Mouse (Mus musculus): Measurements from ENCODE around the gene Prep. TPM values are rescaled to one million over a fixed set of nuclear protein-coding genes. Genes with fewer than 3 reads are reported as not detected.

Prep gene
- total RNA-seq, 1 experiment from 2014 or later, result 27.3 TPM

DNA sequence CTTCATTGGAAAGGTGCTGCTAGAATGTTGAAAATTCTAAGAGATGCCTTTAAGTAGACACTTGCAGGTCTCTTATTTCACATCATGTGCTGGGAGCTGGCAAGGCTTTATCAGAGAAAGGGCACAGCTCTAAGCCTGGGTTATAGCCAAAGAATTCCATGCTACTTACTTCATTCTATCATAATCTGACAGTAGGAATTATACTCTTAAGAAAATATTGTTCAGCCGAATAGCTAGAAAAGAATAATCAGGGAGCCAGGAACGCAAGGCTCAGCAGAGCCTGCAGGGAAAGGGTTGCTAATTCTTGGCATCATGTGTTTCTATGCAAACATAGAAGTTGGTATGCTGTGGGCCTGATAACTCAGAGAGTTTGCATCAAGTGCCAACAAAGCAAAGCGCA, 114.3 kb downstream of the Prep start:
- DNase-seq, result no peak

DNA sequence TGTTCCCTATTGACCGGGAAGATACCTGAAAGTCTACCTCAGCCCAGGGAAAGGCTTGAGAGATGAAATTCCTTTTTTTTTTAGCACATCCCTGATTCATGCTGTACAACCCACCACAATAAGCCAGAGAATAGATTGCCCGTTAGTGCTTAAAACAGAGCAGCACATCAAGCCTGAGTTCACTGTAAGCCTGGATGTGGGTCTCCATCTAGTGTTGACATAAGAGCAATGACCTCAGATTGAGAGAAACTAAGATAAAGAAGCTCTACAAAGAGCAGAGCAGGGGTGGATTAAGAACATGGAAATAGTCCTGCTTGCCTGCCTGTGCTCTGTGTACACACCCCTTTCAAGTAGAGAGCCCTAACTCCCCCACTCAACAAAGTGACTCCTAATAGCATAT, 118.5 kb downstream of the Prep start:
- no peak for DNase-seq

DNA sequence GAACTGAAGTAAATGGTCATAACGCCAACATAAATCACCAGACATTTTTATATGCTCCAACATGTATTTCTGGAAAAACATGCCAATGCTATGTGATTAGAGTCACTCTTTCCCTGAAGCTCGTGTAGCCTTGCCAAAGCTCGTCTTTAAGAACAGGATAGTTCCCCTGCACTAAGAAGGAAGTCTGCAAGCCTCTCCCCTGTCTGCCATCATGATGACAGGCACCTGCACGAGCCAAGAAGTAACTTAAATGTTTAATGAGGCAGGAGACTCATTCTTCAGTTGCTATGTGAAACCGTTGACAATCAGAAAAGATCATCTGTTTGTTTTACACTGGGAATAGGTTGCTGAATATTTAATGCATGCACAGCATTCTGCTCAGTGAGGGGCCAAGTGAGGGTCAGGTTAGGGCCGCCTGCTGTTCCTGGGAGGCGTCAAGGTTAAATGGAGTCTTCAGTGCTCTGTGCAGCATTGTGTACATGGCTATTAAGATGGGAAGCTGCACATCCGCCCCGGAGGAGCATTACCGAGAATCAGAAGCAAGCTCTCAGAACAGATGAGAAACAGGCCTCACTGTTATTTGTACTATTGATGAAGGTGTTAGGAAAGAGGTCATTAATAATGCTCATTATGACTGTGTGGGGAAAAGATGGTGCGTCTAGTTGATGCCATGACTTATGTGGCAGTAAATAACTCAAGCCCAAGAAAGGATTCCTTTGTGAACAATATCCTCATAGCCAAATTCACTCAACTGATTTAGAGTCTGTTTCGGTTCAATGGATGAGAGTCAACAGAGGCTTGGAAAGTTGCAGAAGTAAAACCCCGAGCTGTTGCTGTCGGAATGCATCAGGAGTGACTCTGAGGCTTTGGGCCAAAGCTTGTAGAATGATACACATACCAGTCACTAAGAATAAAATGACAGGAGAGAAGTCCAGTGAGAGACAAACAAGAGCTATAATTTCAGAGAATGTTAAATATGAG, 126.6 kb downstream of the Prep start:
- DNase-seq, result no peak

DNA sequence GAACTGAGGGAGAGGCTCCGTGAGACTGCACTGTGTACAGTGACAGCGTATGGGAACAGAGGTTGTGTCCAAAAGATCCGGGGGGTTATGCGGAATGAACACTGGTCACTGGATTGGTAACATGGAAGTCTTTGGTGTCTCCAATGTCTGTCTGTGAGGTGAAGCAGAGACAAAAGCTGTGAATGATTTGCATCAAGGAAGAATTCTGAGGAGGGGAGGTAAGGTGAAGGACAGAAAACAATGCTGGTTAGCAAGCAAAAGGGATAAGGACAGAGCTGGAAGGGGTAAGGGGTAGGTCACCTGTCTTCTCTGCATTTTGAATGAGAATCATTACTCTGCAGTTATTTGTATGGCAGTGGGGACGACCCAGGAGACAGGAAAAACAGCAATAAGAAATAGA, 127.5 kb downstream of the Prep start:
- no peak for DNase-seq

DNA sequence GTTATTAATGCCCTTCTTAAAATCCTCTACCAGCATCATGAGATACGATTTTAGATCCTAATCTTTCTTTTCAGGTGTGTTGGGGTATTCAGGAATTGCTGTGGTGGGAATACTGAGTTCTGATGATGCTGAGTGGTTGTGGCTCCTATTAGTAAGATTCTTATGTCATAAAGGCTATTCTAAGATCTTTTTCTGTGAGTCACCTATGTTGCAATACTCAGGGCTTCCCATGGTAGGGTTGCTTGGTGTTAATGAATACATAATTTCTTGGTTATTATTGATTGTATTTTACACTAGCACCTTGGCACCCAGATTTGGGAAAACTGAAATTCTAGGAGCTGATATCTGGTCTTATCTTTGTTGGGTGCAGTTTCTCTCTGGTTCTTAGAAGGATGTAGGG, 137.6 kb downstream of the Prep start:
- no peak for DNase-seq

DNA sequence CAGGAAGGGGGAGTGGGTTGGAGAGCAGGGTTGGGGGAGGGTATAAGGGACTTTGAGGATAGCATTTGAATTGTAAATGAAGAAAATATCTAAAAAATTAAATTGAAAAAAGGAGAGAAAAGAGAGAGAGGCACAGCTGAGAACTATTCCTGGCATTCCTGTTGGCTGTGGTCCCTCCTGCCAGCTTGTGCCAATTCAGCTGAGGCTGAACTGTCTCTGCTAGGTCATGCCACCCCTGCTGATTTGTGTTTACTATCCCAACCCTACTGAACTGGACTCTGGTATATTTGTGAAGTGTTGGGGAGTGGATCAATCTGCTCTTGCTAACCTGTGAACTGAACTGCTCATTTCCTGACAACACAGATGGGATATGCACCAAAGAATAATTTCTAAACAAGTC, 143.2 kb downstream of the Prep start:
- DNase-seq, result no peak

DNA sequence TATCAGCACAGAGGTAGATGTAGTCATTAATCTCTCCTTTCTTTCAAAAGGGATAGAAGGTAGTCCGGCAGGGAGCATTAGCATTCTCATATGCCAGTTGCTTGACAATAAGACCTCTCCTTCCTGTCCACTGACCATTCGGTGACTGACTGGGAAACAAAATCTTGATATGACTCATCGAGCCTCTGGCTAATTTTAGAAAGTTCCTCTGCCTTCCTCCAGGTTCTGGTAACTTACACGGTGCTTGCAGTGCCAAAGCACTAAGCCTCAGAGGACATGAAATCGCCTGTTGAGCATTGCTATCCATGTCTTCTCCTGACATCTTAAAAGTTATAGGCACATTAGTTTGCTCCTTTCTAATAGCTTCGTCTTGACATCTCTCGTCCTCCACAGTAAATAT, 149.7 kb downstream of the Prep start:
- no peak for DNase-seq

Small RNAs within 50 kb of the gene (microRNA-seq; reads per million reads assigned to microRNA genes)
- 0 reads per million in 2 experiments for gene Gm23766

Other genes with a start within 250 kb of the Prep start
- gene Popdc3, start 110.9 kb downstream of the Prep start, total RNA-seq (2021), result 0.82 and 0.90 TPM in 2 replicates